Mouse (Mus musculus) heart, embryonic 11.5 days (tissue): Measurements from ENCODE around the gene Slk. TPM values are rescaled to one million over a fixed set of nuclear protein-coding genes. Genes with fewer than 3 reads are reported as not detected.

ENCODE experiments used
- ATAC-seq: fragments of 200-750 bp; cut with Nextera tagmentation; replicated peaks from 2 replicates; pipeline ENCODE4 v1.8.0; 2017; ENCODE audit warnings: moderate library complexity; ENCODE audit not compliant: insufficient number of reproducible peaks, low FRiP score, low TSS enrichment
- H3K27ac ChIP-seq: fragments of 300-500 bp; sonication (generic); 2 replicates; pipeline ENCODE4 v1.5.1; 2014; ENCODE audit warnings: mild to moderate bottlenecking, low read depth, low read length
- H3K27me3 ChIP-seq: fragments of 300-500 bp; sonication (generic); 2 replicates; pipeline ENCODE4 v1.6.1; 2014; ENCODE audit warnings: mild to moderate bottlenecking, low read length, mixed read lengths; ENCODE audit not compliant: control insufficient read depth, insufficient read depth
- H3K36me3 ChIP-seq: fragments of 300-500 bp; sonication (generic); 2 replicates; pipeline ENCODE4 v1.6.1; 2014; ENCODE audit warnings: mild to moderate bottlenecking, low read length, moderate library complexity, mixed read lengths; ENCODE audit not compliant: control insufficient read depth, insufficient read depth
- H3K4me1 ChIP-seq: fragments of 300-500 bp; sonication (generic); 2 replicates; pipeline ENCODE4 v1.6.1; 2014; ENCODE audit warnings: low read length; ENCODE audit not compliant: control insufficient read depth, insufficient read depth
- H3K4me2 ChIP-seq: fragments of 300-500 bp; sonication (generic); 2 replicates; pipeline ENCODE4 v1.6.1; 2014; ENCODE audit warnings: mild to moderate bottlenecking, moderate library complexity
- H3K4me3 ChIP-seq: fragments of 300-500 bp; sonication (generic); 2 replicates; pipeline ENCODE4 v1.5.1; 2014; ENCODE audit warnings: low read depth, low read length
- H3K9ac ChIP-seq: fragments of 300-500 bp; sonication (generic); 2 replicates; pipeline ENCODE4 v1.6.1; 2014; ENCODE audit warnings: mild to moderate bottlenecking, low read depth, low read length, moderate library complexity
- H3K9me3 ChIP-seq: fragments of 300-500 bp; sonication (generic); replicated peaks from 2 replicates; pipeline ENCODE4 v1.6.1; 2016; ENCODE audit warnings: low read length; ENCODE audit not compliant: control insufficient read depth
- WGBS: fragments of 180-500 bp; shearing (Covaris S2); extraction: QIAGEN DNeasy Blood & Tissue Kit; methylation state at CpG from one replicate; pipeline ENCODE4 v1.1.7; 2014; ENCODE audit not compliant: insufficient replicate concordance; 5-methylcytosine and 5-hydroxymethylcytosine counted together
- polyA plus RNA-seq: library from polyadenylated mRNA; unstranded; fragments of >200 nt; fragmentation: Nextera tagmentation; extraction: Ambion mirVana; gene quantifications from 2 replicates; pipeline ENCODE4 v1.2.1, GENCODE M21; 2014

The Slk gene
- polyA plus RNA-seq, 1 experiment from 2014 or later: 14.1 TPM

- H3K4me1 ChIP-seq: no peaks in the 10 kb centered on the region
- H3K36me3 ChIP-seq: peaks cover 6% of the 10 kb centered on the region; the same call in 1 of the 2 replicates
- no peak overlapping the region for H3K27ac ChIP-seq
- H3K4me2 ChIP-seq: no peak overlapping the region
- H3K4me3 ChIP-seq: no peak overlapping the region
- no peak overlapping the region for H3K9ac ChIP-seq
- no peak for ATAC-seq
- no peaks in the 10 kb centered on the region for H3K27me3 ChIP-seq
- 95% methylated on average over 10 of the region's 10 CpGs for WGBS
- no peaks in the 10 kb centered on the region for H3K9me3 ChIP-seq
These were observed 48.0 kb downstream of the Slk start for GRCm38 (mm10) chr19:47627450-47627849.

GRCm38 (mm10) chr19:47629068-47629467 lies 49.6 kb downstream of the Slk start:
- no peaks in the 10 kb centered on the region for H3K27me3 ChIP-seq
- WGBS: 75% methylated on average over 5 of the region's 5 CpGs
- H3K4me1 ChIP-seq: no peaks in the 10 kb centered on the region
- no peak overlapping the region for H3K27ac ChIP-seq
- H3K9ac ChIP-seq: no peak overlapping the region
- H3K9me3 ChIP-seq: no peaks in the 10 kb centered on the region
- peaks cover 2% of the 10 kb centered on the region; the same call in 1 of the 2 replicates for H3K36me3 ChIP-seq
- ATAC-seq: no peak
- H3K4me3 ChIP-seq: no peak overlapping the region
- no peak overlapping the region for H3K4me2 ChIP-seq

- no peak for ATAC-seq
- Histone ChIP-seq H3K9ac (no peak overlapping the region), H3K27me3 (no peaks in the 10 kb centered on the region), H3K9me3 (no peaks in the 10 kb centered on the region), H3K4me1 (no peaks in the 10 kb centered on the region), H3K27ac (no peak overlapping the region), H3K36me3 (peaks cover 2% of the 10 kb centered on the region; the same call in 1 of the 2 replicates), H3K4me3 (no peak overlapping the region), H3K4me2 (no peak overlapping the region)
- 81% methylated on average over 5 of the region's 5 CpGs for WGBS
These were observed 50.9 kb downstream of the Slk start for GRCm38 (mm10) chr19:47630381-47630780.

GRCm38 (mm10) chr19:47631799-47632198 lies 52.3 kb downstream of the Slk start:
- Histone ChIP-seq H3K27ac (no peak overlapping the region), H3K9ac (no peak overlapping the region), H3K4me1 (no peaks in the 10 kb centered on the region), H3K4me3 (no peak overlapping the region), H3K9me3 (no peaks in the 10 kb centered on the region), H3K27me3 (no peaks in the 10 kb centered on the region), H3K4me2 (no peak overlapping the region), H3K36me3 (peaks cover 4% of the 10 kb centered on the region; the same call in 1 of the 2 replicates)
- no peak for ATAC-seq
- 90% methylated on average over 5 of the region's 5 CpGs for WGBS

- no peak overlapping the region for H3K4me2 ChIP-seq
- peaks cover 13% of the 10 kb centered on the region for H3K36me3 ChIP-seq
- peaks cover 3% of the 10 kb centered on the region; the same call in 1 of the 2 replicates for H3K4me1 ChIP-seq
- WGBS: 89% methylated on average over 4 of the region's 4 CpGs
- no peak overlapping the region for H3K9ac ChIP-seq
- ATAC-seq: no peak
- no peak overlapping the region for H3K4me3 ChIP-seq
- H3K27ac ChIP-seq: no peak overlapping the region
- H3K27me3 ChIP-seq: no peaks in the 10 kb centered on the region
- no peaks in the 10 kb centered on the region for H3K9me3 ChIP-seq
These were observed 55.9 kb downstream of the Slk start for GRCm38 (mm10) chr19:47635380-47635779.

GRCm38 (mm10) chr19:47643910-47644309 lies 64.4 kb downstream of the Slk start:
- H3K4me3 ChIP-seq: no peak overlapping the region
- H3K36me3 ChIP-seq: peaks cover 11% of the 10 kb centered on the region
- no peaks in the 10 kb centered on the region for H3K9me3 ChIP-seq
- no peak overlapping the region for H3K9ac ChIP-seq
- H3K27me3 ChIP-seq: no peaks in the 10 kb centered on the region
- no peak for ATAC-seq
- 0 out of 2 replicates have a peak overlapping the region, but pooled peaks have one; percentile 10 for H3K27ac ChIP-seq
- WGBS: 43% methylated on average over 2 of the region's 2 CpGs
- peaks cover 9% of the 10 kb centered on the region; the same call in 1 of the 2 replicates for H3K4me1 ChIP-seq
- H3K4me2 ChIP-seq: no peak overlapping the region

GRCm38 (mm10) chr19:47645583-47645982 lies 66.1 kb downstream of the Slk start:
- H3K9me3 ChIP-seq: no peaks in the 10 kb centered on the region
- ATAC-seq: no peak
- H3K9ac ChIP-seq: no peak overlapping the region
- no peak overlapping the region for H3K4me2 ChIP-seq
- H3K4me1 ChIP-seq: peaks cover 6% of the 10 kb centered on the region; the same call in 1 of the 2 replicates
- H3K27ac ChIP-seq: no peak overlapping the region
- WGBS: 40% methylated on average over 6 of the region's 6 CpGs
- peaks cover 4% of the 10 kb centered on the region for H3K36me3 ChIP-seq
- no peaks in the 10 kb centered on the region for H3K27me3 ChIP-seq
- no peak overlapping the region for H3K4me3 ChIP-seq

GRCm38 (mm10) chr19:47646508-47647120 lies 67.1 kb downstream of the Slk start:
- no peak for ATAC-seq
- 88% methylated on average over 6 of the region's 6 CpGs for WGBS
- Histone ChIP-seq H3K27me3 (no peaks in the 10 kb centered on the region), H3K9ac (no peak overlapping the region), H3K4me3 (no peak overlapping the region), H3K4me2 (no peak overlapping the region), H3K27ac (no peak overlapping the region), H3K36me3 (peaks cover 4% of the 10 kb centered on the region; the same call in 1 of the 2 replicates), H3K4me1 (peaks cover 6% of the 10 kb centered on the region; the same call in 1 of the 2 replicates), H3K9me3 (no peaks in the 10 kb centered on the region)

GRCm38 (mm10) chr19:47649071-47649470 lies 69.6 kb downstream of the Slk start:
- Histone ChIP-seq H3K27me3 (no peaks in the 10 kb centered on the region), H3K4me2 (no peak overlapping the region), H3K9me3 (no peaks in the 10 kb centered on the region), H3K36me3 (no peaks in the 10 kb centered on the region), H3K4me3 (no peak overlapping the region), H3K4me1 (peaks cover 9% of the 10 kb centered on the region), H3K27ac (no peak overlapping the region), H3K9ac (no peak overlapping the region)
- 88% methylated on average over 6 of the region's 6 CpGs for WGBS
- ATAC-seq: no peak
